Mouse (Mus musculus) myocyte (in vitro differentiated cells): ENCODE measurements around the gene Borcs6. TPM values are rescaled to one million over a fixed set of nuclear protein-coding genes. Genes with fewer than 3 reads are reported as not detected.
"Not testable (repeated sequence)": the region's sequence is repeated elsewhere in the genome, so short reads cannot be mapped to it uniquely, and the experiment has no call there.

Experiments used
- H3K27me3 ChIP-seq: one replicate; pipeline ENCODE4 v1.6.1; 2011; ENCODE audit not compliant: control insufficient read depth, insufficient read depth, insufficient read length
- H3K36me3 ChIP-seq: one replicate; pipeline ENCODE4 v1.6.1; 2011; ENCODE audit not compliant: control insufficient read depth, insufficient read depth
- H3K4me2 ChIP-seq: one replicate; pipeline ENCODE4 v1.6.1; 2011; ENCODE audit warnings: low read depth, control low read depth
- H3K4me3 ChIP-seq: one replicate; pipeline ENCODE4 v1.5.1; 2011; ENCODE audit warnings: mild to moderate bottlenecking, control low read depth, moderate library complexity
- H3K79me2 ChIP-seq: one replicate; pipeline ENCODE4 v1.6.1; 2011; ENCODE audit not compliant: control insufficient read depth, insufficient read depth
- H3ac ChIP-seq: one replicate; pipeline ENCODE4 v1.6.1; 2011; ENCODE audit not compliant: control insufficient read depth, insufficient read length
- CEBPB ChIP-seq: IDR thresholded peaks from 2 replicates; pipeline ENCODE4 v1.6.1; 2011; ENCODE audit warnings: mild to moderate bottlenecking, moderate library complexity; ENCODE audit not compliant: poor library complexity, insufficient read depth, severe bottlenecking
- E2F4 ChIP-seq: IDR thresholded peaks from one replicate; pipeline ENCODE4 v1.6.1; 2011; ENCODE audit warnings: mild to moderate bottlenecking, control low read depth, moderate library complexity; ENCODE audit not compliant: insufficient read depth
- MAX ChIP-seq: IDR thresholded peaks from one replicate; pipeline ENCODE4 v1.6.1; 2011; ENCODE audit warnings: low read depth, mild to moderate bottlenecking, control low read depth
- MYOD1 ChIP-seq, 3 experiments: IDR thresholded peaks; one replicate each; pipeline ENCODE4 v1.6.1; 2011; ENCODE audit warnings: control low read depth in 2 of 3, low read depth in 2 of 3, mild to moderate bottlenecking in 2 of 3, moderate library complexity in 1 of 3; ENCODE audit not compliant: insufficient read length in 2 of 3, control insufficient read depth in 1 of 3
- MYOG ChIP-seq, 3 experiments: IDR thresholded peaks; one replicate each; pipeline ENCODE4 v1.6.1; 2011; ENCODE audit warnings: control low read depth in 2 of 3, low read depth in 2 of 3, mild to moderate bottlenecking in 2 of 3; ENCODE audit not compliant: insufficient read length in 2 of 3, control insufficient read depth in 1 of 3, insufficient read depth in 1 of 3
- POLR2A ChIP-seq: IDR thresholded peaks from one replicate; pipeline ENCODE4 v1.6.1; 2011; ENCODE audit warnings: low read depth, mild to moderate bottlenecking, control low read depth, moderate library complexity; ENCODE audit not compliant: insufficient read length
- POLR2AphosphoS2 ChIP-seq: IDR thresholded peaks from one replicate; pipeline ENCODE4 v1.6.1; 2011; ENCODE audit warnings: low read depth, control low read depth; ENCODE audit not compliant: insufficient read length
- REST ChIP-seq: IDR thresholded peaks from one replicate; pipeline ENCODE4 v1.6.1; 2011; ENCODE audit warnings: mild to moderate bottlenecking, control low read depth, moderate library complexity; ENCODE audit not compliant: insufficient read depth, insufficient read length
- SRF ChIP-seq: IDR thresholded peaks from one replicate; pipeline ENCODE4 v1.6.1; 2011; ENCODE audit warnings: low read depth; ENCODE audit not compliant: control insufficient read depth, insufficient read length
- TCF12 ChIP-seq: IDR thresholded peaks from one replicate; pipeline ENCODE4 v1.6.1; 2011; ENCODE audit warnings: mild to moderate bottlenecking, control low read depth; ENCODE audit not compliant: poor library complexity, insufficient read depth, severe bottlenecking
- TCF3 ChIP-seq: IDR thresholded peaks from one replicate; pipeline ENCODE4 v1.6.1; 2011; ENCODE audit warnings: low read depth, control low read depth; ENCODE audit not compliant: insufficient read length
- USF1 ChIP-seq: IDR thresholded peaks from one replicate; pipeline ENCODE4 v1.6.1; 2011; ENCODE audit warnings: low read depth, mild to moderate bottlenecking, control low read depth, moderate library complexity
- polyA plus RNA-seq: library from polyadenylated mRNA; unstranded; fragments of >200 nt; fragmentation: generic; extraction: Trizol; gene quantifications from one replicate; pipeline ENCODE4 v1.2.1, GENCODE M21; 2012; ENCODE audit warnings: missing spikeins

Gene Borcs6
- polyA plus RNA-seq, 1 experiment = 27.2 TPM

DNA sequence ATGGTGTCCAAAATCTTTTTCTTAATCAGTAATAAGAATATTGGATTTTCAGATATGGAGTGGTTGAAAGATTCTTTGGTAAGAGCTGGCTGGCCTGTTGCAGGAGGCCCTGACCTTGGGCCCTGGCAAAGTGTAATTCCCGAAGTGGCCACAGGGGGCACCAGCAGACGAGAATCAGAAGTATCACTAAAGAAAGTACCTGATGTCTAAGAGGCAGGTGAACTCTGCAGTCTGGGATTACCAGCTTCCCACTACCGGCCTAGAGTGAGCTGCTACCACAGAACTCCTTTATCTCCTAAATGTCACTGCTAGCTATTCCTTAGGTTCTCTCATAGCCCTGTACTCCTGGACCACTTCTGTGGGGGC lies 32.9 kb downstream of the Borcs6 start:
- Histone ChIP-seq H3K27me3 (no peaks in the 10 kb centered on the region), H3K79me2 (peaks cover 26% of the 10 kb centered on the region), H3ac (no peak overlapping the region), H3K36me3 (peaks cover 20% of the 10 kb centered on the region), H3K4me3 (no peak overlapping the region), H3K4me2 (no peak overlapping the region)
- TF ChIP-seq MYOG (IDR thresholded peaks at IDR 0.05; ENCODE audit: control insufficient read depth in 1 of 3, insufficient read depth in 1 of 3, insufficient read length in 2 of 3, low read depth in 2 of 3) (no peak), TCF12 (no peak), REST (no peak), SRF (no peak), MYOD1 (IDR thresholded peaks at IDR 0.05; ENCODE audit: control insufficient read depth in 1 of 3, insufficient read length in 2 of 3, low read depth in 2 of 3) (no peak), USF1 (no peak), POLR2A (no peak), E2F4 (no peak), TCF3 (no peak), CEBPB (no peak), POLR2AphosphoS2 (no peak), MAX (no peak)

DNA sequence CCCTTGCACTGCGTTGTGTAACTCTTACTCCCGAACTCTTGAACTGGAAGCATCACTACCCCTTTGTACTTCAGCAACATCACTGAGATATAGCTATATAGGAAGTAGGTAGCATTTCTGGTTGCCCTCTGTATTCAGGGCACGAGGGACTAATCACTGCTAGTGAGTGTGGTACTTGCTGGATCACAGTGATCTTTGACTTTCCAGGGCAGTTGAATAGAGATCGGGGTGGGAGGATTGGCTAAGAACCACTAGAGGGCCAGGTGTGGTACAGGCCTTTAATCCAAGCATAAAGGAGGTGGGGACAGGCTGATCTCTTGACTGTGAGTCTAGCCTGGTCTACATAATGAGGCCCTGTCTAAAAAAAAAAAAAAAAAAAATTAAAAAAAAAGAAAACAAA lies 33.4 kb downstream of the Borcs6 start:
- Histone ChIP-seq H3K79me2 (peaks cover 25% of the 10 kb centered on the region), H3ac (no peak overlapping the region), H3K27me3 (no peaks in the 10 kb centered on the region), H3K36me3 (peaks cover 20% of the 10 kb centered on the region), H3K4me2 (no peak overlapping the region), H3K4me3 (no peak overlapping the region)
- TF ChIP-seq TCF12 (no peak), MYOG (IDR thresholded peaks at IDR 0.05; ENCODE audit: control insufficient read depth in 1 of 3, insufficient read depth in 1 of 3, insufficient read length in 2 of 3, low read depth in 2 of 3) (no peak), MYOD1 (IDR thresholded peaks at IDR 0.05; ENCODE audit: control insufficient read depth in 1 of 3, insufficient read length in 2 of 3, low read depth in 2 of 3) (no peak), SRF (no peak), REST (no peak), E2F4 (no peak), CEBPB (no peak), USF1 (no peak), POLR2AphosphoS2 (no peak), POLR2A (no peak), MAX (no peak), TCF3 (no peak)

DNA sequence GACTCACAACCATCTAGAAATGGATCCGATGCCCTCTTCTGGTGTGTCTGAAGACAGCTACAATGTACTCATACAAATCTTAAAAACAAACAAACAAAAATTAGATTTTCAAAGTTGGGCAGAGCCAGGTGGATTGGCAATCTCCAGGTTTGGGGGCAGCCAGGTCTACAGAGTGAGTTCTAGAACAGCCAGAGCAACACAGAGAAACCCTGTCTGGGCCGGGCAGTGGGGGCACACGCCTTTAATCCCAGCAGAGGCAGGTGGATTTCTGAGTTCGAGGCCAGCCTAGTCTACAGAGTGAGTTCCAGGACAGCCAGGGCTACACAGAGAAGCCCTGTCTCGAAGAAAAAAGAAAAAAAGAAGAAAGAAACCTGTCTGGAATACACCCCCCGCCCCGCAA lies 34.3 kb downstream of the Borcs6 start:
- not testable (repeated sequence) for H3K4me3 ChIP-seq, H3ac ChIP-seq, H3K27me3 ChIP-seq
- Histone ChIP-seq H3K36me3 (peaks cover 20% of the 10 kb centered on the region), H3K4me2 (peak overlapping the region; percentile 81), H3K79me2 (peaks cover 16% of the 10 kb centered on the region)

DNA sequence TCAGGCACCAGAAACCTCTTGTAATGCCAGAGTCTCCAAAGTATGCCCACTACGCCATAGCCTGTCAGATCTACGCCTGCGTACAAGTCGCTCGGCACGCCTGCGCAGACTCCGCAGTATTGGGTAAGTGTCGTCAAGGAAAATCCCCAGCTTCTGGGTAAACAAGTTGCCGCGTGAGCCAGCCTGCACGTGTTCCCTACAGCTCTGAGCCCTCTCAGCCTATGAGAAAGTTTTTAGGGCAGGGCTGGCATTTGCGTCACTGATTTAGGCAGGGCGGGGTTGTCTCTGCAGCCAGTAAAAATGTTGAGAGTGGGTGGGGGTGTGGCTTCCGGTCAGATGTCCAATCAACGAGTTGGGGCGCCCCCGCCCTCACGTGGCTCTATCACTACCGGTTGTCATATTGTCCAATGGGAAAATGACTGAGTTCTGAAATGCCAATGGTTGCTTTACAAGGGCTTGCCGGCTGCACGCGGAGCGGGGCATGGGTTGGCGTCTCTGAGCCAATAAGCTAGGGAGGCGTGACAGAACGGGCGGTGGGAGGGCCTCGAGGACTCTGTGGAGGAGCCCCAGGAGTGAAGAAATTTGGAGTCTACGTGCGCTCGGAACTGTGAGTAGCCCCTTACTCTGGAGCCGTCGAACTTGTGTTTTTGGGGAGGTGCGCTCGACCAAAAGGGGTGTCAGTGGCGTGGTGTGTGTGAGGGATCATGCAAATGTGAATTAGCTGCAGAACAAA lies 35.3 kb downstream of the Borcs6 start, which contains the start of gene Per1:
Gene Per1 (plus strand): TSS at position 521 of the 733 bp plus-strand sequence.
- Histone ChIP-seq H3ac (no peak within 1 kb of the TSS), H3K79me2 (peaks cover 6% of the 10 kb centered on the region)
- no peak for TF ChIP-seq CEBPB
- peak; percentile 57 for TF ChIP-seq USF1
- peak; percentile 53 for TF ChIP-seq SRF
- TF ChIP-seq MAX = peak; percentile 98
- TF ChIP-seq MYOD1 (IDR thresholded peaks at IDR 0.05; ENCODE audit: control insufficient read depth in 1 of 3, insufficient read length in 2 of 3, low read depth in 2 of 3) = no peak
- TF ChIP-seq POLR2A = peak; percentile 63
- TF ChIP-seq POLR2AphosphoS2 = peak; percentile 83

DNA sequence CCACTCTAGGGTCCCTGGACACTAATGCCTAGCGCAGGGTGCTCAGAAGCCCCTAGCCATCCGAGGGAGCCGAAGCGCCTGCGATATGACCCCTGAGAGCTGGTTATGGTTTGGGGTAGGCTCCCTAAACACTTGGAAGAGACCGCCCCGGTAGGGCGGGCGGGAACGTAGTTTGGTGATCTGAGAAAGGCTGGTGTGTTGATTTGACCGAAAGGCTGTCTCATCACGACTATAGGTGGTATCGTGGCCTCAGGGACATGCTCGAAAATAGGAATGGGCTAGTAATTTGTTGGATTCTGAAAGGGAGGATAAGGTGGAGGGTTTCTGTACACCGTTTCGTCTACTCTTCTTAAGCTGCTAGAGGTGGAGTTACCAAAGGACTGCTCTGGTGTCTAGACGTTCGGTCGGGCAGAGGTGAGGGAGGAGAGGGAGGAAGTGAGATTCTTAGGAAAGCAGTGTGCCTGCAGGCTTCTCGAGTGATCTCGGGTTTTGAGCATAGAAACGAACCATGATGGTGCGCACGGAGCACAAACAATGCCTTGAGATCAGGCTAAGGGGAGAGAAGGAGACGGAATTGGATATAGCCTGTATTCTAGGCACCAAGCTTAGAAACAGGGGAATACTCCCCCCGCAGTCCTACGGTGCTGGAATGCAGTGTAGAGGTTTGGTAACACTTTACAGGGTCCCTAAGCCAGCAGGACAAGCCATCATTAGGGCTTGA lies 36.2 kb downstream of the Borcs6 start:
- Histone ChIP-seq H3ac (no peak overlapping the region), H3K4me2 (peak overlapping the region; percentile 90), H3K79me2 (peaks cover 8% of the 10 kb centered on the region), H3K4me3 (peak overlapping the region; percentile 36), H3K36me3 (peaks cover 12% of the 10 kb centered on the region), H3K27me3 (no peaks in the 10 kb centered on the region)
- TF ChIP-seq MAX = no peak
- TF ChIP-seq POLR2A = no peak
- no peak for TF ChIP-seq TCF12
- no peak for TF ChIP-seq SRF
- no peak for TF ChIP-seq POLR2AphosphoS2
- no peak for TF ChIP-seq MYOG (IDR thresholded peaks at IDR 0.05; ENCODE audit: control insufficient read depth in 1 of 3, insufficient read depth in 1 of 3, insufficient read length in 2 of 3, low read depth in 2 of 3)
- no peak for TF ChIP-seq MYOD1 (IDR thresholded peaks at IDR 0.05; ENCODE audit: control insufficient read depth in 1 of 3, insufficient read length in 2 of 3, low read depth in 2 of 3)
- TF ChIP-seq E2F4 = no peak
- TF ChIP-seq REST = no peak
- TF ChIP-seq TCF3 = no peak
- no peak for TF ChIP-seq CEBPB

More for the DNA sequence above, 35.3 kb downstream of the Borcs6 start, which contains the start of gene Per1:
- H3K4me2 ChIP-seq = peak within 1 kb of the TSS; percentile 90
- peaks cover 20% of the 10 kb centered on the region for H3K36me3 ChIP-seq
- H3K4me3 ChIP-seq = peak within 1 kb of the TSS; percentile 36
- no peaks in the 10 kb centered on the region for H3K27me3 ChIP-seq
